Mouse (Mus musculus): Measurements from ENCODE around the gene Golga2.

Gene Golga2

GRCm38 (mm10) chr2:32342039-32342438, 54.9 kb downstream of the Golga2 start:
- no peak for DNase-seq (ENCODE audit: inconsistent age in 2 of 2, low spot score in 1 of 2)

GRCm38 (mm10) chr2:32342539-32343350, 55.6 kb downstream of the Golga2 start:
- peak; percentile 54 to 66 for DNase-seq (ENCODE audit: inconsistent age in 2 of 2, low spot score in 1 of 2)

- no peak for DNase-seq (ENCODE audit: inconsistent age in 2 of 2, low spot score in 1 of 2)
These were observed 56.1 kb downstream of the Golga2 start for GRCm38 (mm10) chr2:32343351-32343671.

- DNase-seq (ENCODE audit: inconsistent age in 2 of 2, low spot score in 1 of 2): no peak
These were observed 56.9 kb downstream of the Golga2 start for GRCm38 (mm10) chr2:32344056-32344455.

- DNase-seq (ENCODE audit: inconsistent age in 2 of 2, low spot score in 1 of 2): no peak
These were observed 57.6 kb downstream of the Golga2 start for GRCm38 (mm10) chr2:32344598-32345321.

GRCm38 (mm10) chr2:32347019-32347418, 59.8 kb downstream of the Golga2 start:
- DNase-seq (ENCODE audit: inconsistent age in 2 of 2, low spot score in 1 of 2): no peak

GRCm38 (mm10) chr2:32348311-32348710, 61.1 kb downstream of the Golga2 start:
- no peak for DNase-seq (ENCODE audit: inconsistent age in 2 of 2, low spot score in 1 of 2)

GRCm38 (mm10) chr2:32349625-32350255, 62.6 kb downstream of the Golga2 start:
- DNase-seq (ENCODE audit: inconsistent age in 2 of 2, low spot score in 1 of 2): no peak

GRCm38 (mm10) chr2:32350471-32351051, 63.4 kb downstream of the Golga2 start:
- no peak for DNase-seq (ENCODE audit: inconsistent age in 2 of 2, low spot score in 1 of 2)

GRCm38 (mm10) chr2:32351471-32351961, 64.3 kb downstream of the Golga2 start:
- DNase-seq (ENCODE audit: inconsistent age in 2 of 2, low spot score in 1 of 2): peak in 1 of 2 experiments; percentile 52

GRCm38 (mm10) chr2:32352151-32353006, 65.2 kb downstream of the Golga2 start, which contains the start of gene Ciz1:
TSS of gene Ciz1 (plus strand) at chr2:32352327.
- DNase-seq (ENCODE audit: inconsistent age in 2 of 2, low spot score in 1 of 2): peak; percentile 41 to 76

- DNase-seq (ENCODE audit: inconsistent age in 2 of 2, low spot score in 1 of 2): peak; percentile 91 to 96
These were observed 65.9 kb downstream of the Golga2 start, which contains the start of gene Dnm1 for GRCm38 (mm10) chr2:32353007-32353542. TSS of gene Dnm1 (minus strand) at chr2:32353338.

- no peak for DNase-seq (ENCODE audit: inconsistent age in 2 of 2, low spot score in 1 of 2)
These were observed 66.7 kb downstream of the Golga2 start for GRCm38 (mm10) chr2:32353836-32354235.

GRCm38 (mm10) chr2:32354336-32354895, 67.2 kb downstream of the Golga2 start:
- DNase-seq (ENCODE audit: inconsistent age in 2 of 2, low spot score in 1 of 2): no peak

- no peak for DNase-seq (ENCODE audit: inconsistent age in 2 of 2, low spot score in 1 of 2)
These were observed 69.0 kb downstream of the Golga2 start for GRCm38 (mm10) chr2:32356216-32356615.
